Mouse (Mus musculus): ENCODE measurements around the gene Flad1.
A peak's percentile ranks its signal among the peaks of the same experiment; 100 is the strongest.

Gene Flad1

DNA sequence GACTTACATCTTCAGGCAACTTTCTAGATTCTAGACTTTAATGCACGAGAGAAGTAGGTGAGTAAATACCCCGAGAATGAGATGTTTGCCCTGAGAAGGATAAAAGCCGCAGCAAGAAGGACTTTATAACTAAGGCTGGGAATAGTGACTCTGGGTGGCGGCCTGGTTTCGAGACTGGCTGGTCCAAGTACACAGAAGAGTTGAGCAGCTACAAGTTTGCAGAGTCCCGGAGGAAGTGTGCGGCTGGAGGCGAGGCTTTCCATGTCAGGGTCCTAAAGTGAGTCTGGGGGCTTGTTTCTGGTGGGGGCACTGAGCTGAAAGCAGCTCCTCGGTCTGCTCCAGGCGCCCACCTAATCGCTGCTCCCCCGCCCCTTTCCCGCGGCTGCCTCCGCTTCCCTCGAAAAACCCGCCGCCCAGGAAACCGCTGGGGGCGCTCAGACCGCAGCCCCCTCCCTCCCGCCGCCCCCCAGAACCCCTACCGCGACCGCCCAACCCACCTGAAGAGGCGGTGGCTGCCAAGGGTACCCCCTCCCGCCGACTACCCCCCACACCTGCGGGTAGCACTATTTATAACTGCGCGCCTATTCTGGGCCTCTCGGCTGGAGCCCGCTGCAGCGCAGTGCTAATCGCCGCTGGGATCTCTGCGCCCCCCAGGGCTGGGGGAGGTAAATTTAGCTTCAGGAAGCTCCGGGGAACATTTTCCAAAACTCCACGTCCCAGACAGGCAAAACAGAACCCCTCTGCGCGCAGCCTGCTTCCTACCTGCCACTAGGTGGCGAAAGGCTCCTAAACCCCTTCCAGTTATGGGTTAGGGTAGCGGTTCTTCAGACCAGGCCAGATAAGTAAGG, 15.6 kb downstream of the Flad1 start:
- peak; percentile 79 for DNase-seq (ENCODE audit: low spot score)

DNA sequence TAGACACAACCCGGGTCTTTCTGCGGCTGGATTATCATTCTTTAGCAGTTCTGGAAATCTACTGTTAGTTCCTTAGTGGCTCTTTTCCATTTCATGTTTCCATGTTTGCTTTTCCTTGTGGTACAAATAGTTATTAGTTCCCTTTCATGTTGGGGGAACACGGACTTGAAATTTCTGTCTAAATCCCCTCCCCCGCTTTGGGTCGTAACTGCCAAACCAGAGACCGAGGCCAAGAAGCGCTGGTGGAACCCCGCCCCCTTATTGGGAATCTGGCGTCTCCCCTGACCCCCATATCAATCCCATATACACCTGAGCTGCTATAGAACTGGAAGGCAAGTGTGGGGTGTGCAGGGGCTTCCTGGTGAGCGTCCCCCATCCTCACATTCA, 16.3 kb downstream of the Flad1 start:
- no peak for DNase-seq (ENCODE audit: low spot score)

DNA sequence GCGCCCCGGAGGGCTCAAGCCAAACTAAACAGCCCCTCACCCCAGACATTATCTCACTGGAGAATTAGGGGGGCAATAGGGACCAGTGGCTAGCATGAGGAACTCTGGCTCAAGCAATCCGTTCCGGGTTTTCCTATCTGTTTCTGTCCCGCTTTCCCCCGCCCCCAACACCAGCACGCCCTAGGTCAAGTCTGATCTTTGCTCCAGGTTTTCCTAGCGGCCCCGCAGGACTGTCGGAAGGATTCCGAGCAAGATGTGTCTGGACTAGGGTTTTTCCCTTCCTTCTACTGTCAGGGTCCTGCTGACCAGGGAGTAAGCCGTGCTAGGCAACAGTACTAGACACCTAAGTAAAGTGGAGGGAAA, 16.8 kb downstream of the Flad1 start:
- peak; percentile 91 for DNase-seq (ENCODE audit: low spot score)

DNA sequence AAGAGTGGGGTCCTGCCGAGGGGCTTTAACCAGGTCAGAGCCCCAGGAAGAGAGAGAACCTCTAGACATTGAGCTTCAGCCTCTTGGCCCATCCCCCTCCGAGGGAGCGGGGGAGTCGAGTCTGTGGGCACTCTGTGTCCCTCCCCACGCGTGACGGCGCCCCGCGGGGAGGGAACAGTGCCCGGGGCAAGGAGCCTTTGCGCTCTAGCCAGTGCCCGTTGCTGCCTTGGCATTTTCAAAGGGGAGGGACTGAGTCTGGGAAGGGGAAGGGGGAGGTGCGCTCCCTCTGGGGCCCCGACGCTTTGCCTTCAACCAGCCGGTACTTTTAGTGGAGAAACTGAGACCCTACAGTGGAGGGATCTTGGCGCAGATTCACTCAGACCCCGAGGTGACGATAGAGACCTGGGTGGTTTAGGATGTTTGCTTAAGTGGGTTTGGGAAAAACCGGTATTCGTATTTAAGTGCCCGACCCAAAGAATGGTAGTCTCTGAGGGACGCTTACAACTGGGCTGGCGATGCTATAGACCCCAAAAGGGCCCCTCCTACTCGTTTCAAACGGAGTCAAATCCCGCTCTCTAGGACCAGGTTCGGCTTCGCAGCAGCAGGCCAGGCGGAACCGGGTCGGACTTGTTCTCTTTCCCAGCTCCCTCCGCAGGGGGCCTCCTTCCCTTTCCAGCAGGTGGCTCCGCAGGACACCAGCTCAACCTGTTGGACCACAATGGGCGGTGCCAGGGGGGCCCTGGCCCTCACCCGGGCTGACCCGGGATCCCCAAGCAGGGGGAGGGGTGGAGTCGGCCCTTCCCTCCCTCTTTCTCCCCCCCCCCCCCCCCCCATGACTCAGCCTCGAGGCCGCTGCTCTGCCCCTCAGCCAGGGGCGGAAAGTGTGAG, 17.4 kb downstream of the Flad1 start, which contains the start of gene Zbtb7b:
Gene Zbtb7b, minus strand, starts transcription at position 771 of the 888 bp plus-strand sequence.
- peak; percentile 93 for DNase-seq (ENCODE audit: low spot score)

DNA sequence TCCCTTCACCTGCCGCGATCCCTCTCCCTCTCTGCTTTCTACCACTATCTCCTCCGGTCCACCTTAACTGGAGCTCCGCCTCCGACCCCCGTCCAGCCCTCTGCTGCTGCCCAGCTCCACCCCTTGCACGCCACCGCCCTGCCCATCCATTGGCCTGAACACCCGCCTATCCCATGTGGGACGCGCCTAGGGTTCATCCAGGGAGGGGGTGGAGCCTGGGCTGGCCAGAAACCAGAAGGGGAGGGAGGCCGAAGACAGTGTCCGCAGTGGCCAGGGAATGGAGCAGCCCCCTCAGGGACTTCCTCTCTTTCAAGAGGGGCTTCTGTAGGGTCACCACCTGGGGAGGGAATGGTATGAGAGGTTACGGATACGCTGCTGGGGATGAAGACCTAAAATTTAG, 18.1 kb downstream of the Flad1 start:
- peak; percentile 99 for DNase-seq (ENCODE audit: low spot score)

DNA sequence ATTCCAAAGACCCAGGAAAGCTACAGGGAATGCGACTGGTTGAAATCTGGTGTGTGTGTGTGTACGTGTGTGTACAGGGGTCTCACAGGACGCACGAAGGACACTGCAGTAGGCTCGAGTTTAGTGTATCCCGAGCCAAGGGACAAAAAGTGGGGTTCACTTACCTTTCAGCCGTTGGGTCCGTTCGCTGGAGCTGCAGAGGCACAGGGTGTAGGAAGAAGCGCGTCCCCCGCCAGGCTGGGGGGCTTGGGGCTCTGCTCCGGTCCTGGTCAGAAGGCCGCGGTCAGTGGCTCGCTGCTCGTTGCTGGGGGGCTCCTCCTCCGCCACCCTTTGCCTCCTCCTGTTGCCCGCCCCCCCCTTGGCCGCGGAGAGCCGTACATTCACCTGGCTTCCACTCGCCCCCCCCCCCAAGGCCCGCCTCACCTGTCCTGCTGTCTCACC, 18.8 kb downstream of the Flad1 start:
- DNase-seq (ENCODE audit: low spot score), result peak; percentile 67

DNA sequence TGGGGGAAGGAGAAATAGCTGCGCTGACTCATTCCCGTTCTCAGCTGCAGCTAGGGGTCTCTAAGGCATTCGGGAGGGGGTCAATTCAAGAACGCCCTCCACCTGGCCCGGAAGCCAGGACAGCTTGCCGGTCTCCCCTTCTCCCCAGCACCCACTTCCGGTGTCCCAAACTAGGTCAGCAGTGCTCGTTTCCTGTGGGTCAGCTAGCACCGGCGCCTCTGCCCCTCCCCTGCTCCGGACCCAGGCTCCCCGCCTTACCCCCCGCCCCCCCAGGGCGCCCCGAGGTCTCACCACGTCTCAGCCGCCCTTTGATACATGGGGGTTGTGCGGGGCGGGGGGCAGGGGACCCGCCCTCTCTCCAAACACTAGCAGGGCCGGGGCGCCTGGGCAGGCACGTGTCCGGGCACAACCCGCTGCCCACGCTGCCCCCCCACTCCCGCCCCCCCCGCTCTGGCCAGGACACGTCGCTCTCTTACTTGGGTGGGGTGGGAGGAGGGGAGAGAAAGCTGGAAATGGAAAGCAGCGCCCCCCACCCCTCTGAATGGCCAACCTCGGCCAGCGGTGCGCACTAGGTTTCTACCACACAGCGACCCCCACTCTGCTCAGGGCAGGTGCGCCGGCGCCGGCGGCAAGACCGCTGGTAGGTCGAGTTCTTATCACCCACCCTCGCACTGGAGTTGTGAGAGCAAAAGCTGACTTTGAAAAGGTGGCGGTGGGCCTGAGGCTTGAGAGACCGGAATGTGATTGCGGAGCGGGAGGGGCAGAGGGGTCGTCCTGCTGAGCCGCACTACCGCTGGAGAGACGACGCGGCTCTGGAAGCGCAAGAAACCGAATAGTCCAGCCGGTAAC, 19.8 kb downstream of the Flad1 start:
- DNase-seq (ENCODE audit: low spot score), result peak; percentile 67

DNA sequence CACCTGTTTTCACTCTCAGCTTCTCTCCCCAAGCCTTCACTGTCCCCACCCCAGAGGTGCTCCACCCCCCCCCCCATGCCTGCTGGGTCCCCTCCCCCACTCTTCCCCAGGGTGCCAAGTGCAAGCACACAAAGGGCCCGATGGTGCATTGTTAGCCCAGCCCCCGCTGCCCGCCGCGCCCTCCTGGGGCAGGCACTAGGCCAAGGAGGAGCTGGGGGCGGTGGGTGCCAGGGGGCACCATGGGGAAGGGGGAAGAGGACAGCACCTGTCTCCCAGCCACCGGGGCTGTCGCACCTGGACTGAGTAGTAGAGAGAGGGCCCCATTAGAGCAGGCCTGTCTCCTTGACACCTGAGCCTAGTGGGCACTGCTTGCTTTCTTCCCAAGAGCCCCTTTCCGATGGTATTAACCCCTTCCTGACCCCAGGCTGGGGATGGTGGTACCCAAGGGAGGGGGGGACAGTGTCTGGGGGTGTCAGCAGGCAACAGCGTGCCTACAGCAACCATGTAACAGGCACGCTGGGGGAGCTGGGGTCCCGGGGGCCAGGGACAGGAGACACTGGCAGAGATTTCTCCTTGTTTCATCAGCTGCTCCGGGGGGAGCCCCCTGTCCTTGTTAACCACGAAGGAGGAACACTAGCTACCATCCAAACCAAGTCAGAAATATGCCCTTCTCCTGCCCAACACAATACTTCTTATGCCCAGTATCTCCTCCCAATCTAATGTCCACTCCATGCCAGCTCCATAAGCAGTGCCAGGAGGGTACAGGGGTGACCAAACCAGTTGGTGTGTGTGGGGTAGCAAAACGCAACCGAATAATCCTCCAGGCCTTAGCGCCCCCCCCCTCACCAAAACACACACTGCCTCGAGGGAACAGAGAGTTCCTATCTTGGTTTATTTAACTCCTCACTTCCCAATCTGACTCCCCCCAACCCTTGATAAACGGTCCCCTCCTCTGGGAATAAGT, 20.7 kb downstream of the Flad1 start:
- peak; percentile 69 for DNase-seq (ENCODE audit: low spot score)

DNA sequence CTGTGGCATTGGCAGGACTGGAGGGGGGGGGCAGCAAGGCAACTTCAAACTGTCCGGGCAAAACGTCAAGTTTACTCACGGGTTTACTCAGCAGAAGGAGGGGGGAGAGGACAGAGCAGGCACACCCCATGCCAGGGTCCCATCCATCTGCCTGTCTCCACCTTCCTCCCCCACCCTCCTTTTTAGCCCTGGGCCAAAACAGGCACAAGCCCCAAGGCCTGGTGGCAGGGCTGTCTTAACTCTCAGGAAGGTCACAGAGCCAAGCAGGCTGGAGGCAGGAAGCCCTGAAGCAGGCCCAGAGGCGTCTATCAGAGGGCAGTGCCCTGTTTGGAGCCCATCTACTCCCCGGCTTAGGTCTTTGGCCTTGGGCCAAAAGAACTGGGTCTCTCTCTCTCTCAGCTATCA, 21.6 kb downstream of the Flad1 start:
- DNase-seq (ENCODE audit: low spot score), result no peak

DNA sequence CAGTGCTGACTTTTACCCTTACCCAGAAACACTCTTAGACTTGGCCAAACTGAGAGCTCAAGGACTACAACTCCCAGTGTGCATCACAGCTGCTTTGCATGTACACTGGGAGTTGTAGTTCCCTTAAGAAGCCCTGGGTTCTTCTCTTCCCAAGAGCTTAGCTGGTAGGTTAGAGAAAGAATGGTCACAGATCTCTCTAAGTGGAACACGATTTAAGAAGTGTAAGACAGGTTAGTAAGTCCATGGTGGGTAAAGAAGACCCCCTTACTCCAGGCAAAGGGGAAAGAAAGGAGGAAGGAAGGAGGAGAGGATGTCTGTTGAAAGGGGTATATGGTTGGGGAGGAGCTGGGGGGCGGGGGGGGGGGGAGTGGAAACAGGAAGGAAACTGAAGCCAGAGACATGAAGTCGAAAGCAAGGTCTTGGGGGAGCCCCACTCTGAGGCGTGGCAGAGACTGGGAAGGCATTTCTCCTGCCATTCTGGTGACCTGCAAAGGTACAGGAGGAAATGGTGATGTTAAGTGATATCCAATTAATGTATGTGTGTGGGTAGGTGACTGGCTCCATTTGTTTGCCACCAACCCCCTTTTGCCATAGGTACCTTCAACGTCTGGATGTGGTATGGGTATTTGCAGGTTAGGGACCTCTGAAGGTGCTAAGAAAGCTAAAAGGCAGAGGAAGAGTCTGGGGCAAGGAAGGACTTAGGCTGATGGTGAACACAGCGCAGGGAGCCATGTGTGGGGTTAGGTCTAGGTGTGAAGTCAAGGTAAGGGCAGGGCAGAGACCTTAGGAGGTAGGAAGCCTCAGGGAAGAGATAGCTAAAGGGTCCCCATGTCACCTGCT, 22.5 kb downstream of the Flad1 start:
- DNase-seq (ENCODE audit: low spot score), result no peak

DNA sequence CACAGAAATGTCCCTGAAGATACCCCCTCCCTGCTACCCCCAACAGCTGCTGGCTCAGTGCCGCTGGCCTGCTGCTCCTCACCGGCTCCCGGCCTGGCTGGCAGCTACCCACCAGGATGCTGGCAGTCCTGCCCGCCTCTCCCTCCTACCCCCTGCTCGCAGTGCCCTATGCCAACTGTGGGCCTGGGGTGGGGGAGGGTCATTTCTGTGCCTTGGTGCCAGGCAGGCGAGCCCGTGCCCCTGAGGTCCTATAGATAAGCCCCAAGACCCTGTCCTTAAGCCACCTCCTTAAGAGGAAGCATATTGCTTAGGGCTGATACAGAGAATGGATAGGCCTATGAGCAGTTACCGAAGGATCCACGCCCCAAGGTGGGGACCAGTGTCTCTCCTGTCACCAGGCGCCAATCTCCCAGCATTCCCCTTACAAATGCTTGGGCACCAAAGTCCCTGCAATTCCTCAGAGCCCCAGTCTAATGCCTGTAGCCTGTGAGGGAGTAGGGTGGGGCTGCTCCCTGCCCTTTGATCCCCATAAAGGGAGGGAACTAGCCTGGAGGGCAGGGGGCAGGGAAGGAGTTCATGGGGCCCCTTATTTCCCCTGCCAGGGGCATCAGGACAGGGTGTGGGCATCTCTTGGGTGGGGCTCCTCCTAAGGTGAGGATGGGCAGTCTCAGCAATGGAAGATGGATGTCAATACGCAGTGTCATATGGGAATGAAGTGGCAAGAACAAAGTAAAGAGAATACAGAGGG, 23.4 kb downstream of the Flad1 start:
- DNase-seq (ENCODE audit: low spot score), result peak; percentile 69

DNA sequence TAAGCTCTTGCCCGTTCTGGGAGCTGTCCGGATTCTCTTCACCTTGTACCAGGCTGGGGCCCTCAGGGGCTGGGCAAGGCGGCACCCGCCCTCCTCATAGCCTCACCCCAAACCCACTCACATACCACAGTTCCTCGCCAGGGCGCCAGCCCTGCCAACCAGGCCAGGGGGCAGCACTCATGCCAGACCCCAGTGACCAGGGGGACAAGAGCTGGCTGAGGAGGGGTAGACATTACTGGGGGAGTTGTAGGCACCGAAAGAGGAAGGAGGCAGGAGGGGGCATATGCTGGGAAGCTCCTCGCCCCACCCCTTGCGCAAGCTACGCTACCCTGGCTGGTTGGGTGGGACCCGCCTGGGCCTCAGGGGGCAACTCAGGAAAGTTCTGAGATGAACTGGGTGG, 24.0 kb downstream of the Flad1 start:
- no peak for DNase-seq (ENCODE audit: low spot score)

DNA sequence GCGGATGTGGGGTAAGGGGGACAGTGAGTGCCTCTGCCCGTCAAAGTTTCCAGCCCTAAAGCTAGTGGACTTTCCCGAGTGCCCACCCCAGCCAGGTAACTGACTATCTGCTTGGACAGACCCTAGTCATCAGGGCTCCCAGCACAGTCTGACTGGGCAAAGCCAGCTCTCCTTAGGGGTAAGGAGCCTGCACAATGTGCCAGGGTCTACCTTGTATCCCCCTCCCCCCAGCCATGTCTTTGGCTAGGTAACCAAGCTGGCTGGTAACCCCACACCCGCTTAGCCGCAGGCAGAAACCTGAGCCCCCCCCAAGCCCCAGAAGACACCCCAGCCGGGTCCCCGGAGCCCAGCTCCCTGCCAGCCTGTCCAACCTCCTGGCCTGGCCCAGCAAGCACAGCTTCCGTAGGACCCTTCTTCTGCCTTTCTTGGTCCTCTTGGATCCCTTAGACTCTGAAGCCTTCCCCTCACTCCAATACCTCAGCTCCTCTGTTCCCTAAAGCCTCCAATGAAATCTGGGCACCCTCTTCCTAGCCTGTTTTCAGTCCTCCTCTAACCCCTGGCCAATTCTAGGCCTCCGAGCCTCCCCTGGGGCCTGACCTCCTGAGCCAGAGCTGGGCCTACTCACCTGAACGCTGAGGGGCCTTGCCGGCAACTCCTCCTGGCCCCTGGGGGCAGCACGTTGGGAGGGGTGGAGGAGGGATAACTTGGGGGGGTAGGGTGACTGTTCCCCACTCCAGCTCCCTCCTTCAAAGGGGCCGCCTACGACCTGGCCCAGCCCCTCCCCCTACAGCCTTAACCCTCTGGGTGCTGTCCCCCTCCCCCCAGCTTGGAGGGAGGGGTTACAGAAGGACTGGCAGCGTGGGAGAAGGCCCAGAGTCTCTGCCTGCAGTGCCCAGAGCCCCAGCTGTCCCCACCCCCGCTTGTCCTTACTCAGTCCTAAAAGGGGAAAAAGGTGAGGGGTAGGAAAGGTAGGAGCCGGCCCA, 24.9 kb downstream of the Flad1 start:
- DNase-seq (ENCODE audit: low spot score), result no peak

DNA sequence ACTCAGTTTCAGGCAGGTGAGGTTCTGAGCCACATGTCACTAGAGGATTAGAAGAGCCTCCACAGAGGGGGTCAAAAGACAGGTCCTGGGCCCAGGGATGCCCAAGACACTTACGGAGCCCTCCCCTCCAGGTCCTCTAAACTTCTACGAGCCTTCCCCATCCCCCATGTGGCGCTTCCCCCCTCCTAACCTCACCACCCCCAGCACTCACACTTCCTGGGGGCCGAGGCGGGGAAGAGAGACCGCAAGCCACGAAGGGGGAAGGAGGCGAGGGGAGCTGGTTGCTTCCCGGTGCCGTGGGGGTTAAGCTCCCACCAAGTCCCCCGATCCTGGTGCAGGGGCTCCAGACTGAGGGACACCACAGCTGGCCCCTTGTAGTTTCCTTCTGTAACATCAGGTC, 26.2 kb downstream of the Flad1 start:
- no peak for DNase-seq (ENCODE audit: low spot score)

DNA sequence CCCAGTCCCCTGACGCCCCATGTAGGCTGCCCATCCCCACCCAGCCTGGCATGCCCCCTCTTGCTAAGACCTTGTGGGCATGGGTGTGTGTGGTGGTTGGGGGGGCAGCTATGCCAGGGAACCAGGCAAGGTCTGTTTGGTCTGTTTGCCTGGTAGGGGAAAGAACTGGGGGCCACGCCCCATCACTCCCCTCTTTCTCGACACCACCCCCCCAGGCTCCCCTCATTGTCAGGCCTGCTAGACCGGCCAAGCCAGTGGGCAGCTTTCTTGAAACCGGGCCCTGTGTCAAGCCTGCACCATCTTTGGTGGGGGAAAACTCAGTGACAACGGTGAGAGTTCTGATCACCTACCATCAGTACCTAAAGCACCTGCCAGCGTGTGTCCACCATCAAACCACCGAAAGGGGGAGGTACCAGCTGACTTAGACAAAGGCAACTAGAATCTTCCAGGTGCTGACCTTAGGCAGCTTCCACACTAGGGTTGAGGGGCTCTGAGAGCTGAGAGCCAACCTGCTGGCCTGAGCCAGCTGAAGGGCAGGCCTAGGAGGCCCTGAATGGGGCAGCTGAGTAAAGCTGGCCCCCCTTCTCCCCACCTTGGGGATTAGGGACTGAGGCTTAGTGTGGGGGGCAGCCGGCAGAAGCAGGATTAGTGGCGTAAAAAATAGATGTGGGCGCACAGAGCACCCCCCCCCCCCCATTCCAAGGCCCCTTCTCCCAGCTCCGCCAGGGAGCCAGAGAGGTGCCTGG, 27.2 kb downstream of the Flad1 start:
- DNase-seq (ENCODE audit: low spot score), result no peak

DNA sequence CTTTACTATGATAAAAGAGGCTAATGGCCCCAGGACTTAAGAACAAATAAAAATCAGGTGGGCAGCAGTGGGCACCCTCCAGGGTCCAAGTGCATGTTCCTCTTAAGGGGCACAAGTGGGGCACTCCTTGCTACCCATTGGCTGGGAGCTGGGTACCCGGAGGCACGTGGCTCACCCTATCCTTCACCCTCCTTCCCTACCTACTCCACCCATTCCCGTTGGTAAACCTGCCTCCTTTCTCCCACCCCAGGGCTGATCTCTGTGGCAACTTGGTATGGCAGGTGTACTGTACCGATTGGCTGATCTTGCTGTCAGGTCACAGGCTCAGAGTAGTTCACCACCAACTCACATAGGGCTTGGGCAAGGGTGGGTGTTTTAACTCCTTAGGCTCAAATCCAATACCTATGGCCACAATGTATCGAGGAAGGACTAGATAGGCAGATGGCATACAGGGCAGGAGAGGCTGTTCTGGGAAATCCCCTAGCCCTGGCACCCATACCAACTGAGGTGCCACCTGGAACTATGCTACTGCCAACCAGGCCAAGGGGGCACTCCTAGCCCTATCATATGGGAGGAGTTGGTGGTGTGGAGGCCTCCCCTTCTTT, 27.9 kb downstream of the Flad1 start:
- no peak for DNase-seq (ENCODE audit: low spot score)

DNA sequence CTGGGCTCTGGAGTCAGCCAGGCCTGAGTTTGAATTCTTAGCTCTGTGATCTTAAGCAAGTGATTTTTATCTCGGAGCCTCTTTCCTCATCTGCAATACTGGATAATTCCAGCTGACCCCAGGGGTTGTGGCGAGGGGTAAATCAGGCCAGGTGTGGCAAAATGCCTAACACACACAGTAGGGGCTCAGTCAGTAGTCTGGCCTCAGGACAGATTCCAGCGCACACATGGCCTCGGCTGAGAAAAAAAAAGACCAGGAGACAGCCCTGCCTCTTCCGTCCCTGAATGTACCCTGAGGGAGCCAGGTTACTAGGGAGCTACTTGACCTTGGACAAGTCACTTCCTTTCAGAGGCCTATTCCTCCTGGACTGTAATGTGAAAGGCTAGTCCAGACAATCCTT, 28.7 kb downstream of the Flad1 start:
- DNase-seq (ENCODE audit: low spot score), result no peak

Data from testis, postnatal 10 days (tissue).